21 mouse cellular contexts compared by ENCODE assay signal in the genomic region with DNA sequence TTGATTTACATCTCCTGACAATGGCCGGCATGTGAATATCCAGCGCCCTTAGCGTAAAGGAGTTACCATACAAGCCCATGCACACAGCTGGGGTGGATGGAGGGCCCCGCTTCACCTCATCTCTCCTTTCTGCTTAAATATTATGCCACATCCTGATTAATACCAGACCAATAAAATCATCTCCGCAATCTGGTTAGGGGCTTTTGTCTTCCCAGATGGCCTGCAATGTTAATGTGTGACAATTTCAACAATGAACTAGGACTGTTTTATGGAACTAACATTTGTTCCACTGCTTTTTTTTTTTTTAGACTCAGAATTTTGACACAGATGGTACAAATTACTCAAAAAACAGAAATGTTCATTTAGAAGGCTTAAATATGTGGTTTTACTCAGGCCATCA.
DNase-seq lines count a peak whose midpoint lies in the region; ATAC-seq and TF ChIP-seq lines count a peak whose summit lies in the region.
"Had no signal": no experiment of that assay in that cellular context is flagged by ENCODE, and none has a peak within 500 bp of the region (broad histone marks: within the 10 kb centered on the region; RNA-seq: fewer than 3 reads in every experiment).

No protein-coding gene starts in this region.

- 54% methylated on average over 5 of the region's 5 CpGs for WGBS in forebrain, postnatal 0 days
- WGBS in forebrain, embryonic 11.5 days = 87% methylated on average over 5 of the region's 5 CpGs
- 48% methylated on average over 5 of the region's 5 CpGs for WGBS in neural tube, embryonic 13.5 days

- no peaks in the 10 kb centered on the region for H3K4me1 ChIP-seq in forebrain, postnatal 0 days (ENCODE audit: insufficient read depth)
- H3K4me1 ChIP-seq in forebrain, embryonic 11.5 days (replicated peaks; ENCODE audit: control insufficient read depth, insufficient read depth, low read length) = no peaks in the 10 kb centered on the region
- peaks cover 17% of the 10 kb centered on the region for H3K4me1 ChIP-seq in neural tube, embryonic 13.5 days (replicated peaks)
- H3K4me1 ChIP-seq: hindbrain, embryonic 15.5 days; intestine, embryonic 15.5 days; liver, embryonic 15.5 days had no signal

- no peaks in the 10 kb centered on the region for H3K27me3 ChIP-seq in forebrain, postnatal 0 days (ENCODE audit: insufficient read depth, low read length)
- no peaks in the 10 kb centered on the region for H3K27me3 ChIP-seq in forebrain, embryonic 11.5 days (ENCODE audit: control insufficient read depth, insufficient read depth, low read length)
- H3K27me3 ChIP-seq in neural tube, embryonic 13.5 days = no peaks in the 10 kb centered on the region
- H3K27me3 ChIP-seq: hindbrain, embryonic 15.5 days; intestine, embryonic 15.5 days; liver, embryonic 15.5 days; neural tube, embryonic 12.5 days had no signal

- H3K4me2 ChIP-seq in forebrain, postnatal 0 days (ENCODE audit: low read depth) = no peak overlapping the region
- no peak overlapping the region for H3K4me2 ChIP-seq in forebrain, embryonic 11.5 days (ENCODE audit: low read depth, low read length, severe bottlenecking)
- H3K4me2 ChIP-seq in neural tube, embryonic 13.5 days = no peak overlapping the region
- H3K4me2 ChIP-seq: hindbrain, embryonic 15.5 days; intestine, embryonic 15.5 days; liver, embryonic 15.5 days; midbrain, embryonic 11.5 days; neural tube, embryonic 12.5 days had no signal

- ATAC-seq in forebrain, postnatal 0 days = no peak
- ATAC-seq in forebrain, embryonic 11.5 days (replicated peaks; ENCODE audit: low FRiP score) = no peak
- no peak for ATAC-seq in neural tube, embryonic 13.5 days (ENCODE audit: low read depth)
- ATAC-seq: intestine, embryonic 15.5 days had no signal

- no peak overlapping the region for H3K9ac ChIP-seq in forebrain, postnatal 0 days
- no peak overlapping the region for H3K9ac ChIP-seq in forebrain, embryonic 11.5 days (ENCODE audit: low read length)
- no peak overlapping the region for H3K9ac ChIP-seq in neural tube, embryonic 13.5 days
- H3K9ac ChIP-seq: hindbrain, embryonic 15.5 days; intestine, embryonic 15.5 days; liver, embryonic 15.5 days; neural tube, embryonic 12.5 days had no signal

- H3K36me3 ChIP-seq in forebrain, postnatal 0 days (ENCODE audit: insufficient read depth) = no peaks in the 10 kb centered on the region
- H3K36me3 ChIP-seq in forebrain, embryonic 11.5 days (ENCODE audit: control insufficient read depth, insufficient read depth, low read length) = no peaks in the 10 kb centered on the region
- no peaks in the 10 kb centered on the region for H3K36me3 ChIP-seq in neural tube, embryonic 13.5 days
- H3K36me3 ChIP-seq: hindbrain, embryonic 15.5 days; intestine, embryonic 15.5 days; limb, embryonic 10.5 days; liver, embryonic 15.5 days; neural tube, embryonic 12.5 days had no signal

- no peak for TF ChIP-seq CTCF in forebrain, postnatal 0 days (IDR thresholded peaks at IDR 0.05; ENCODE audit: low read depth)
- TF ChIP-seq CTCF in layer of hippocampus, adult 2 months (conservative IDR thresholded peaks at IDR 0.05) = no peak

- DNase-seq in forebrain, postnatal 0 days = peak; percentile 36
- DNase-seq in forebrain, embryonic 11.5 days (ENCODE audit: low spot score) = no peak
- no peak for DNase-seq in neural tube, embryonic 10.5 days (ENCODE audit: extremely low spot score, low spot score)
- DNase-seq in layer of hippocampus, adult 2 months (ENCODE audit: low spot score in 2 of 2) = peak in 1 of 2 experiments; percentile 13
- DNase-seq in layer of hippocampus, postnatal 14 days (ENCODE audit: low spot score in 2 of 2) = peak; percentile 26 to 80
- DNase-seq in lung, adult 18-20 months = no peak
- DNase-seq: adrenal gland, adult 2 months; cerebellum, adult 18-20 months; cerebellum, postnatal 25 days; gastrocnemius, postnatal 36 days; kidney, adult 8-10 months; kidney, postnatal 10 days; liver had no signal

- H3K27ac ChIP-seq in forebrain, postnatal 0 days (ENCODE audit: low read depth, low read length) = no peak overlapping the region
- no peak overlapping the region for H3K27ac ChIP-seq in forebrain, embryonic 11.5 days (ENCODE audit: low read depth, low read length)
- 0 out of 2 replicates have a peak overlapping the region, but pooled peaks have one; percentile 28 for H3K27ac ChIP-seq in neural tube, embryonic 13.5 days (replicated peaks)
- H3K27ac ChIP-seq in layer of hippocampus, adult 2 months = peak overlapping the region; percentile 72; the same call in 1 of the 2 replicates
- H3K27ac ChIP-seq: hindbrain, embryonic 15.5 days; intestine, embryonic 15.5 days; limb, embryonic 10.5 days; liver, embryonic 15.5 days; macrophage; neural tube, embryonic 12.5 days had no signal

- no peak overlapping the region for H3K4me3 ChIP-seq in forebrain, postnatal 0 days (ENCODE audit: low read depth, low read length)
- no peak overlapping the region for H3K4me3 ChIP-seq in forebrain, embryonic 11.5 days (ENCODE audit: low read depth, low read length)
- no peak overlapping the region for H3K4me3 ChIP-seq in neural tube, embryonic 13.5 days
- H3K4me3 ChIP-seq in layer of hippocampus, adult 2 months = no peak overlapping the region
- H3K4me3 ChIP-seq: hindbrain, embryonic 15.5 days; intestine, embryonic 15.5 days; limb, embryonic 10.5 days; liver, embryonic 15.5 days; neural tube, embryonic 12.5 days had no signal

- no peaks in the 10 kb centered on the region for H3K9me3 ChIP-seq in forebrain, postnatal 0 days (ENCODE audit: low read length)
- no peaks in the 10 kb centered on the region for H3K9me3 ChIP-seq in forebrain, embryonic 11.5 days (ENCODE audit: control insufficient read depth, low read length)
- no peaks in the 10 kb centered on the region for H3K9me3 ChIP-seq in neural tube, embryonic 13.5 days
- H3K9me3 ChIP-seq: hindbrain, embryonic 15.5 days; intestine, embryonic 15.5 days; limb, embryonic 10.5 days; liver, embryonic 15.5 days; neural tube, embryonic 12.5 days had no signal

Comparison
In these comparisons a context has a peak if more than half of its experiments do, and no peak if none do; other contexts are left out.
1. DNase-seq: peak in forebrain, postnatal 0 days (single experiment) and layer of hippocampus, postnatal 14 days (2 of 2); none in forebrain, embryonic 11.5 days (single experiment), neural tube, embryonic 10.5 days (single experiment) and lung, adult 18-20 months (0 of 2).
2. H3K27ac ChIP-seq: peak in neural tube, embryonic 13.5 days (single experiment) and layer of hippocampus, adult 2 months (single experiment); none in forebrain, postnatal 0 days (single experiment) and forebrain, embryonic 11.5 days (single experiment).